Mouse (Mus musculus) bone marrow, adult 2 months (tissue): ENCODE measurements around the gene Auts2.

Experiments used
- CTCF ChIP-seq: fragments of 200-500 bp; IDR thresholded peaks from 2 replicates; pipeline ENCODE4 v1.5.1; 2011; ENCODE audit warnings: low read length, control low read depth; ENCODE audit not compliant: control insufficient read depth, insufficient read depth
- POLR2A ChIP-seq: fragments of 200-500 bp; IDR thresholded peaks from 2 replicates; pipeline ENCODE4 v1.6.1; 2011; ENCODE audit warnings: low read depth, mild to moderate bottlenecking, control low read depth, low read length, borderline replicate concordance; ENCODE audit not compliant: control insufficient read depth

DNA sequence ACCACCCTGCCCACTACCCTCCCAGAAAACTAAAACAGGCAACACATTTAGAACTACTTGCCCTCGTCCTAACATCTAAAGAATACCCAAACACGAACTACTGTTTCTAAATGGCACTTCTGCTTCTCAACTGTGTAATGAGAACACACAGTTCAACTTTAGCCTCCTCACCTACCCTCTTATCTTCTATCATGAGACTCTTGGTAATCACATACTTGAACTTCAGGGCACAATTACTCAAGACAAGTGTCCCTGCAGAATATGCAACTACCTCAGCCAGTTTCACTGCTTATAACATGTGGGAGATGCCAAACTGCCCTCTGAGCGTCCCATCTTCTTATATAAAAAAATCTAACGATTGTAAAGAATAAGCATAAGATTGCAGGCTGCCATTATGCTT is 5.7 kb downstream of the Auts2 start:
- TF ChIP-seq POLR2A: no peak
- no peak for TF ChIP-seq CTCF
